Mouse (Mus musculus): ENCODE measurements at regions not wholly inside any gene's neighbourhood (a gene's known extent, or its start where the extent isn't known, plus 50 kb on each side); places are given as distances from the start of the nearest gene placed in this dataset.

DNA sequence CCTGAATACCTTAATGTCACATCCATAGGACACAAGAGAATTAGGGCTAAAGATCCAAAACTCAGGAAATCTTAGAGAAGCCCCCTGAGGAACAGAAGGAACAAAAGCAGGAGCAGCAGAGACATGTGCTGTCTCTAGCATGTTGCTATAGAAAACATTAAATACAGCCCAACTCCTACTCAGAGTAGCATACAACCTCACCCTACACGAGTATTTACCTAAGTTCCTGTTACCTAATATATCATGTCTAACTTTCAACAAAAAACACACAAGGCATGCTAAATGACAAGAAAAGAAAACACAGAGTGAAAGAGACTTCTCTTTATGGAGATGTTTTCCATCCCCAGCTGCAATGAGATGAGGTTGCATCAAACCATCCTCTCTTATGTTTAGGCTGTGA lies 216.4 kb upstream of the Col8a1 start:
- TF ChIP-seq CTCF (IDR thresholded peaks at IDR 0.05; ENCODE audit: borderline replicate concordance, insufficient read depth, low read depth, low read length) (no peak), POLR2A (IDR thresholded peaks at IDR 0.05; ENCODE audit: borderline replicate concordance, insufficient read depth, low read length) (no peak)
